Mouse (Mus musculus): ENCODE measurements around the gene Cd81.

Gene Cd81

DNA sequence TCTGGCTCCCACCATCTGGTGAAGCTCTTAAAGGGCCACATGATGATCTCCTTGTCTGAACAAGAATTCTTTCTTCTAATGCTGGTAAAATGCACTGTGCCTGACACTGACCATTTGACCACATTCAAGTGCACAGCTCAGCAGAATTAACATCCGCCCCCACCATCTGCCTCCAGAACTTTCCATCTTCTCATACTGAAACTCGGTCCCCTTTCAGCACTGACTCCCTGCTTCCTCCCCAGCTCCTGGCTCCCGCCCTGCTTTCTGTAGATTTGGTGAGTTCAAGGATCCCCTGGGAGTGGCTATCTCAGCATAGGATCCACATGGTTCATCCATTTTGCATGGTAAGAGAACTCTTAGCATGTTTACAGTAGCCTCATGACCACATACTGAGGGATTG lies 31.8 kb upstream of the Cd81 start:
- DNase-seq (ENCODE audit: low spot score) = peak; percentile 56

DNA sequence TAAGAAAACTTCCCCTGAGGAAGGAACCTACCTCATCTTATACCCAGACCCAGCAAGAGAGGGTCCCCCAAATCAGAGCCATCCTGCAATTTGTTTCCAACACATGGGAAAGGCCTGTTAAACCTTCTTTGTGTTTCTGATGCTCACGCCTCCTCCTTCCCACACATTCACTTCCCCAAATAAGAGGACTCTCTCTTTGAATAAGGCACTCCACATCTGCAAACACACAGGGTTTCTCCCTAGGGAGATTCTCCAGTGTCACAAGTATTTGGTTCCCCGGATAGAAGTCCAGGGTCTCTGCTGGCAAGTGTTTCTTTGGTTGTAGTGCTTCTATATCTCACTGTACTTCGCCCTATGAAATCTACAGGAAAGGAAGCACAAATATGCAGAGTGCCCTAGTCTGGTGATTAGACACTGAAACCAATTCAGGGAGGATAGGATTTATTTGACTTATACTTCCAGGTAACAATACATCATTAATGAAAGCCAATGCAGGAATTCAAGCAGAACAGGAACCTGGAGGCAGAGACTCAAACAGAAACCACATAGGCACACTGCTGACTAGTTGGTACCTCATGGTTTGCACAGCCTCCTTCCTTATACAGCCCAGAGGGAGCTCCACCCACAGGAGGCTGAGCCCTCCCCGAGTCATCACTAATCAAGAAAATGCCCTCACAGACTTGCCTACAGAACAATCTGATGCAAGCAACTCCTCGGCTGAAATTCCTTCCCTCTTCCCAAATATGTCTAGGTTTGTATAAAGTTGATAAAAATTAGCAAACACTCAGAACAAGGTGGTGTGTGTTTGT lies 31.0 kb upstream of the Cd81 start:
- DNase-seq (ENCODE audit: low spot score) = no peak

DNA sequence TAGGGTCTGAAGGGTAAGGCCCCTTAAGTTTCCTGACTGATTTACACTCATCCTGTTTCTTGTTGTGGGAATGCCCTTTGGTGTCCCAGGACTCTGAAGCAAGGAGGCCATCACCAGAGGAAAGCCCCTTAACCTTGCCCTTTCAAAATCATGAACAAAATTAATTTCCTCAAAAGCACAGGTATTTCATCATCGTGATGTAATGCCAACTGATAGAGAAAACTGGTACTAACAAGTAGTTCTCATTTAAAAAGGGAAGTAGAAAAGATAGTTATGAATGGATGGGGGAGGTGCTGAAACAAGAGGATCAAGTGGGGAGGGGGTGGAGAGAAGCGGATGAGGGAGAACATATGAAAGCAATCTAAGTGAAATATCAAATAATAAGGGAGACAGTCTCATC lies 29.0 kb upstream of the Cd81 start:
- DNase-seq (ENCODE audit: low spot score) = no peak

DNA sequence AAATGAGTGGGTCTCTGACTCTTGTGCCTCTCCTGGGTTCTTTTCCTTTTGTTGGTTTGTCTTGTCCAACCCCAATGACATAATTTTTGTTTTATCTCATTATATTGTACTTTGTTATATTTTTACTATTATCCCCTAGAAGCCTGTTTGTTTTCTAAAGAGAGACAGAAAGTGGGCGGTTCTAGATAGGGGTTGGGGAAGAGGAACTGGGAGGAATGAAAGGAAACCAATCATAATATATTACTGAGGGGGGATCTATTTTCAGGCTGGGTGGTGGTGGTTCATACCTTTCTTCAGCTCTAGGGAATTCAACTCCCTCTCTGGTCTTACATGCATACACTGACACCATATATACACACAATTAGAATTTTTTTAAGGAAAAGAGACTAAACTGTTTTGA lies 28.2 kb upstream of the Cd81 start:
- DNase-seq (ENCODE audit: low spot score) = no peak

DNA sequence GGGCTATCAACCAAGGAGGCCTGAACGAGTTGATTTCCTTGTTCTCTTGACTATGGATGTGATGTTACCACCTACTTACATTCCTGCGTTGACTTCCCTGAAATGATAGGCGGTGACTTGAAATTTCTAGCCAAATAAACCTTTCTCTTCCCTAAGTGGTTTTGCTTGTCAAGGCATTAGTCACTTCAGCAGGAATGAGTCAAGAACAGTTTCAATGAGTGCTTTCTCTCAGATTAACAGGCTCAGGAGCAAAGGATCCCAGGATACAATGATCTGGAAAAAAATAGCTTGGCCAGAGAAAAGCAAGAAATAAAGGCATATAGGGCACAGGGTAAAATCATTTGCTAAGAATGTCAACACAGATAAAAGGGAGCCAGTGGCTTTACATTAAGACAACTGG lies 27.0 kb upstream of the Cd81 start:
- no peak for DNase-seq (ENCODE audit: low spot score)

DNA sequence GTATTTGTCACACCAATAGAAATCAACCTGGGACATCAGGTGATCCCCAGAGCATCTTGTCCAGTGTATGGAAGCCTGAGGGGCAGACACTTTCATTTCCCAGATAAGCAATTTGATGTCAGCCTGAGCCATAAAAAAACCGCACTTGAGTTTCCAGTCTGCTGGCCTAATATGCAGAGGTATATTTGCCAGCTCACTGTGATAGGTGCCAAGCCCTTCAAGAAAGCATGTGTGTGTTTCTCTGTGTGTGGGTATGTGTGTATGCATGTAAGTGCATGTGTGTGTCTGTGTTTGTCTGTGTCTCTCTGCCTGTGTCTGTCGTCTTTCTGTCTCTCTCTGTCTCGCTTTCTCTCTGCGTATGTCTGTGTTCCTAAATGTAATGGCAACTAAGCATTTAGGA lies 25.3 kb upstream of the Cd81 start:
- no peak for DNase-seq (ENCODE audit: low spot score)

DNA sequence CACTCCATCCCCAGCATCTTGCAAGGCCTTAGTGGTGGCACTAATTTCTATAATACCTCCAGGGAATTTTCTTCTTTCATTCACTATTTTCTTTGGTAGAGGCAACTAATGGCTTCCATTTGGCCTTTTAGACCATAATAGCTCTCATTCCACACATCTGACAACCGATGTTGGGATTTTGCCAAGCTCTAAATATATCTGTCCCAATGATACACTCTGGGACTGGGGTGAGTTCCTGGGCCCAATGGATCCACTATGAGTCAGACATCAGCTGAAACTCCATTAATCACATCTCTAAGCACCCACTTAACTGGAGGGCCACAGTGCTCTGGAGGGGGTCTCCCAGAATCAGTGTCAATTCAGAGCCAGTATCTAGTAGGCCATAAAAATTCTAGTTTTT lies 20.7 kb upstream of the Cd81 start:
- no peak for DNase-seq (ENCODE audit: low spot score)

DNA sequence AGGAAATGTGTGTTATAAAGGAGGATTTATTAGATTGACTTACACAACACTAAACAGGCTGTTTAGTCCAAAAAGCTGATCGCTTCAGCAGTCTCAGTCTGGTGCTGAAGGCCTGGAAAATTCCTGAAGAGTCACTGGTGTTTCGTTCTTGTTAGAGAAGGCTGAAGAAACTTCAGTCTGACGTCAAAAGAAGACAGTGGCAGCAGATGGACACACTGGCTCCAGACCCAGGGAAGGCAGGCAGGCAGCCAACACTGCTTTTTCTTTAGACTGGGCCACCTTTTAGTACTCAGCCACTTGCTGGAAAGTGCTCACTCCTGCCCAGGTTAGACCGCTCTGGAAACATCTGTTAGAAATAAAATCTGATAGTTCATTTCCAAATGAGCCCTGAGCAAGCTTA lies 19.0 kb upstream of the Cd81 start:
- DNase-seq (ENCODE audit: low spot score) = no peak

DNA sequence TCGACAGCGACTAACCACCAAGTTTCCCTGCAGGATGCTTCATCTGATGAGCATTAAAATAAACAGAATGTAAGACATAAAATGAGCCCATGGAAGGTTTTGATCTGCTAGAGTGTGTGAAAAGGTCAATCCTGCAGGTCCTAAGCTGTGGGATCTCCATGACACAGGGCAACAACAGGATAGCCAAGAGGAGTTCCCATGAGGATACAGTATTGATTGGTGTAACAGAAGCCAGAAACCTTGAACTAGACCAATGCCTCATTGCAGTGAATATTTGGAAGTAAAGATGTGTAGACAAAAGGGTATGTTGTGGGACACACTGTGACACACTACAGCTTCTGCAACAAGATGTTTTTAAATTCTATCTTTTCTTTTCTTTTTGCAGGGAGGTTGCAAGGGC lies 18.4 kb upstream of the Cd81 start:
- DNase-seq (ENCODE audit: low spot score) = no peak

DNA sequence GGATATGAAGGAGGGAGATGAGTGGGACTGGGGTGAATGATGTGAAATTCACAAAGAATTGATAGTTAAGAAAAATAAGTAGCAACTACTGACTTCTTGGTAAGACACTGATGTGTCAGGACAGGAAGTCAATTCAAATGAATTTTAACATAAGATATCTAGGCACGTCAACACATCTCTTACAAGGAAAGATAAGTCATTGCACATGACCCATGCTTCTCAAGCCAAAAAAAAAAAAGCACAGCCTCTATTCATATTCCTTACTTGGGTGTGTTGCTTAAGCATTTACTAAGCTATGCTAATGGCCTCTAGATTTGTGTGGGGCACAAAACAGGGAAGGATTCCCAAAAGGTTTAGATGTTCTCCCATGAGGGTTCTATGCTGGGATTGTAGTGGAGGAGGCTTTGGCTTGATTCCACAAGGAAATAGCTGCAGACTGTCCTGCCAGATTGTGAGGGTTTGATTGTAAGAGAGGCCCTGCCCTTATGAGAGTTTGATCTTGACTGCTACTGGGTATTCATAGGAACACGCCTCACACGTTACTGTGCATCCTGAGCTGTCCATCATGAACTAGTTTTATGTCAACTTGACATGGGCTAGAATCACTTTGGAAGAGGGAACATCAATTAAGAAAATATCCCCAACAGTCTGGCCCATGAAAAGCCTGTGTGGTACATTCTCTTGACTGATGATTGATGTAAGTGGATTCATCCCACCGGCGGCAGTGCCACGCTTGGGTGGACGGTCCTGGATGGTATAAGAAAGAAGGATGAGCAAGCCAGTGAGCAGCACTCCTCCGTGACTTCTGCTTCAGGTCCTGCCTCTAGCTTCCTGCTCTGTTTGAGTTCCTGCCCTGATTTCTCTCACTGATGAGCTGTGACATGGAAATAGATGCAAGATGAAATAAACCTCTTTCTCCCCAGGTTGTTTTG lies 17.8 kb upstream of the Cd81 start:
- DNase-seq (ENCODE audit: low spot score) = no peak

DNA sequence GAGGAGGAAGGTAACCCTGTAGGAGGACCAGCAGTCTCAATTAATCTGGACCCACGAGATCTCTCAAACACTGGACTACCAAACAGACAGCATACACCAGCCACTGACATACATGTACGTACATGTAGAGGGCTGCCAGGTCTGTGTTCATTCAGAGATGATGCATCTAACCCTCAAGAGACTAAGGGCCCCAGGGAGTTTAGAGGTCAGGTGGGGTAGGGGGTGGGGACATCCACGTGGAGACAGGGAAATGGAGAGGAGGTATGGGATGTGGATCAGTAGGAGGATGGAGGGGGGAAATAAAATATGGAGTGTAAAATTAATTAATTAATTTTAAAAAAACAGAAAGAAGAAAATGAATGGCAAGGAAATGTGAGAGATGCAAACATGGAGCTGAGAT lies 15.8 kb upstream of the Cd81 start:
- no peak for DNase-seq (ENCODE audit: low spot score)

DNA sequence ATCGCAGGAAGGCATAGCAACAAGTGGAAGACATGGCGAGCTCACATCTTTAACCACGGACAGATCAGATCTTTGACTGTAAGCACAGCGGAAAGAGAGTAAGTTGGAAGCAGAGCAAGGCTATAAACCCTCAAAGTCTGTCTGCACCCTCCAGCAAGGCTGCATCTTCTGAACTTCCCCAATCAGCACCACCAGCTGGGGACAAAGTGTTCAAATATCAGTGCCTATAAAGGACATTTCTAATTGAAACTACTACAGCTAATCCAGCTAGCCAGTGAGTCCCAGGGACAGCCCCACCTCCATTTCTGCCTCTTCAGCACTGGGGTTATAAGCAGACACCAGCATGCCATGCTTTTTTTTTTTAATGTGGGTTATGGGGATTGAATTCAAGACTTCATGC lies 15.2 kb upstream of the Cd81 start:
- DNase-seq (ENCODE audit: low spot score) = no peak

DNA sequence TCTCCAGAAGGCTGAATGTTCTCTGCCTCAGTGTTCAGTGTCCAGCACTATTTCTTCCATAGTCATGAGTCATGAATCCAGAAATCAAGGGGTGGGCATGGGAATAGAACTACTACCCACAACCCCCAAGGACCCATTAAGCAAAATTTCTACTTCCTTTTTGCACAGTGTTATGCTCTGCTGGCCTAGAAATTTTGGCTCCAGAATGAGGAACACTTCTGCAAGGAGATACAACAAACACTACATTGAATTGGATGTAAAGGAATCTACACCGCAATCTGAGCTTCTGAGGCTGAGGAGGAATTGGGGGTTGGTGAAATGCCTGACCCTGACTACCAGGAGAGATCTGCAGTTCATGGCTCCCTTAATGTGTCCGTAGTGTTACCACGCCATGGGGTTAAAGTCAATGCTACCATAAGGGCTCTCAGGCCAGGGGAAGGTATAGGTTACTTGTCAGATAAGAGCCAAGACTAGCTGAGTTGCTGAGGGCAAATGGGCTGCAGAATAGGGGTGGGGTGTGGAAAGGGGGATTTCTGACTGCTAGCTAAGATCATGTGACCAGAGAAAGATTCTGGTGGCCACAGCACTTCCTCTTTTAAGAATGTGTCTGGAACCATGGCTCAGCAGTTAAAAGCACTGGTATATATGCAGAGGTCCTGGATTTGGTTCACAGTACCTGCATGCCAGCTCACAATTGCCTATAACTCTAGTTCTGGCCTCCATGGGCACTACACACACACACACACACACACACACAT lies 14.2 kb upstream of the Cd81 start:
- DNase-seq (ENCODE audit: low spot score) = no peak

DNA sequence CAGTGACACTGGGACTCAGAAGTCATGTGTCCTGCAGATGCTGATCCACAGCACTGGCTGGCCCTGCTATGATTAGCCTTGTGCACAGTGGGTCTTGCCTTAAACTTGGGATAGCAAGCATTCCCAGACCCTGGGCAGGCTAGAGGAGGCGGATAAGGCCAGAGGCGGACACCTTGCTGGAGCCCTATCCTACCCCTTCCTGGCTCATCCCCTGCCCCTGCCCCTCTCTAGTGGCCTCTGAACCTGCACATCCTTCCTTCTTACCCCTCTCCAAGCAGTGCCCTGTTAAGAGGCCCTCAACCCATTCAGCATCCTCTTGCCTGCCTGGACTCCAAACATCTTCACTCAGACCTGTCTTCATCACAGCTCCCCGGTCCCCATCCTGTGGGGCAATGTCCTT lies 12.0 kb upstream of the Cd81 start:
- no peak for DNase-seq (ENCODE audit: low spot score)

DNA sequence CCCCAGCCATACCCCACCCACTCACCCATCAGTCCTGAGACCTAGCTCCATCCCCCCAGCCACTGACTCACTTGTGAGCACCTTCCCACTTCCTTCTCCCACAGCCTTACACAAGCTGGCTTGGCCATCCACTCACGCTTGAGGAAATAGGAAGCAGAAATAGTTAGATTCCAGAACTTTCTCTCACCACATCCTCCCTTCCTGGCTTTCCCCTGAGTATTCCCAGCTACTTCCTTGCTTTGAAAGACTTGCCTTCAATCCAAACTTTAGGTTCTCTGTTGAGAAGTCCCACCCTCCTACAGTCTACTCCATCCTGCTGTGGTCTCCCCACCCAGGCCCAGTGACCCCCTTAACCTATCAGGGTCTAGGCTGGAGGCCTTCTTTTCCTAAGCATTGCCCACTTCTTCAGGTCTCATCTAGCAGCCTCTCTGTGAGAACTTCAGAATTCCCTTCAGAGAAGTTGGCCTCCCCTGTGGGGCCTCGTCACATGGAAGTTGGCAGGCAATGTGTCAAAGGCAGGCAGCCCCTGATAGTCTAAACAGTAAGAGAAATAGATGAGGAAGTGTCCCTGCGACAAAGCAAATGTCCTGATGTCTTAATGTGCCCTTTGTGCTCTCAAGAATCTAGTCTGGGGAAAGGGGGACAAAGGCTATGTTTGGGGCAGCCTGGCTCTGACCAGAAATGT lies 11.3 kb upstream of the Cd81 start:
- no peak for DNase-seq (ENCODE audit: low spot score)

DNA sequence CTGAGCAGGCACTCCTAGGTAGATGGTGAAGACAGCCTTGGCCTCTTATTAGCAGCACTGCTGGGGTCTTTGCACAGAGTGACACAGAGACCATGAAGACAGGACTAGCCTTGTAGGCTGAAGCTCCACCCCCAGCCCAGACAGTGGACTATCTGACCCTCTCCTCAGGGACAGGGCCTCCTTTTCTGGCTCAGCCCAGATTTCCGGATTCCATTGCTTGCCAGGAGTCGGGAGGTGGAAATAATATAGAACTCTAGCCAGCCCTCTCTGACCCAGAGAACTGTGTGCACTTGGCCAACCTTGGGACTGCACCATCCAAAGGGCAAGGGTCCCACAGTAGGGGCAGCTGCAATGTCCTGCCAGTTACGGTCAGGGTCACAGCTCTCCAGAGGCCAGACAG lies 10.4 kb upstream of the Cd81 start:
- DNase-seq (ENCODE audit: low spot score) = no peak

DNA sequence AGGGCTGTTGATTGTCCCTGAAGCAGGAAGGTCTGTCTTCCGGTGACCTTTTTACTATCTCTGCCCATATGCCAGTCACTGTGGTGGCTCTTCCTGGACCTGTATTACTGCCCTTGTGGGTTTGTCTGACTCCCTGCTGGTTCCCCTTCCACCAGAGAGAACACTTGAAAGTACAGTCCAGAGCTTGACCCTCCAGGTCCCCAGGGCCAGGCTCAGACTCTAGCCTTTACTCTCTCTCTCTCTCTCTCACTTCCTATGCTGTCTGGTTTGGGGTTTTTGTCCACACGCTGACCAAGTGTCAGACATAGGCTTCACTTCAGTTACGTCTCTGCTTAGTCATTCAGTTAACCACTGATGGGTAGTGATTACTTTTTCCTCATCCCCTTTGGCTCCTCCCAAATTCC lies 9.6 kb upstream of the Cd81 start:
- DNase-seq (ENCODE audit: low spot score) = no peak

DNA sequence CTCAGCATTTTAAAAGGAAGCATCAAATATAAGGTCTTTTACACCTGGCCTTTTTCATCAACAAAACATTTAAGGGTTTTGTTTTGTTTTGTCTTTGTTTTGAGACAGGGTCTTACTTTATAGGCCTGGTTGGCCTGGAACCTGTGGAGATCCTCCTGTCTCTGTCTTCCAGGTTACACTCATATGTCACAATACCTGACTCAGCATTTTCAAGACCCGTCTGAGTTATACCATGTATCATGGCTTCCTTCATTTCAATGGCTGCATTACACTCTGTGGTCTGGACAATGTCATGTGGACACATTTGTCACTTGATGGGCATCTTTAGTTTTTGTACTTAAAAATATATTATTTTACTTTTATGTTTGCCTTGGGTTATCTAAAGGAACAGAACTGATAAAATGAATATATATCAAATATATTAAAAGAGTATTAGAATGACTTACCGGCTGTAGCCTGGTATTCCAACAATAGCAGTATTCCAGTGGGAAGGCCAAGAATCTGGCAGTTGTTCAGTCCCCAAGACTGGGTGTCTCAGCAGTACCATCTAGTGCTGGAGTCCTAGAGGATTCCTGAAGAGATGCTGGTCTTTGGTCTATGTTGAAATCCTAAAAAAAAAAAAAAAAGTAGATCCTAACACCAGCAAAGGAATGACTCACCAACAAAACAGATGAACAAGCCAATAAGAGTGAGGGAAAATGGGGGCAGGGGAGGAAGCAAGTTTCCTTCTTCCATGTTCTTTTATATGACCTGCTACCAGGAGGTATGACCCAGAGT lies 8.3 kb upstream of the Cd81 start:
- DNase-seq (ENCODE audit: low spot score) = no peak

DNA sequence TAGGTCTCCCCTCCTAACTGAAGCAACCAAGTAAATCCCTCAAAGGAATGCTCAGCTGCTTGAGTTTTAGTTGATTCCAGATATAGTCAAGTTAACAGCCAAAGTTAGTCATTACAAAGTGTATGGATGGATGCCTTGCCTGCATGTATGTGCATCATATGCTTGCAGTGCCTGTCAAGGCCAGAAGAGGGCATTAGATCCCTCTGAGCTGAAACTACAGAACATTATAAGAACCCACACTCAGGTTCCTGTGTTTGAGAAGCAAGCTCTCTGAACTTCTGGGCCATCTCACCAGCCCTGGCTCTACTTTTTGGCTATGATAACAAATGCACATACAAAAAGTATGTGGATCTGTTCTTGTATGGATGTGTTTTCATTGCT lies 7.7 kb upstream of the Cd81 start:
- no peak for DNase-seq (ENCODE audit: low spot score)

DNA sequence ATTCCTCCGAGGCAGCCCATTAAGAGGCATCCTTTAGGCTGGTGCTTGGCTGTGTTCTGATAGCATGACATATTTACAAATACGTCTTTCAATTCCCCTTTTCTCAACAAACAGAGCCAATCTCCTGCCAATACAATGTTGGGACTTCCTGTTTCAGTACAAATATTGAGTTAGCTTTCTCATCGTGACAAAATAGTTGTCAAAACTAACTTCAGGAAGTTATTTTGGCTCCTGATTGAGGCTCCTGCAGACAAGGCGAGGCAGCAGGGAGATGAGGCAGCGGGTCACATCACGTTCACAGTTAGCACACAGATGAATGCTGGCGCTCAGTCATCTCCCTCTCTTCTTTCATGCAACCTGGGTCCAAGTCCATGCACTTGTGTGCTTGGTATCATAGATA lies 6.2 kb upstream of the Cd81 start:
- DNase-seq (ENCODE audit: low spot score) = no peak

DNA sequence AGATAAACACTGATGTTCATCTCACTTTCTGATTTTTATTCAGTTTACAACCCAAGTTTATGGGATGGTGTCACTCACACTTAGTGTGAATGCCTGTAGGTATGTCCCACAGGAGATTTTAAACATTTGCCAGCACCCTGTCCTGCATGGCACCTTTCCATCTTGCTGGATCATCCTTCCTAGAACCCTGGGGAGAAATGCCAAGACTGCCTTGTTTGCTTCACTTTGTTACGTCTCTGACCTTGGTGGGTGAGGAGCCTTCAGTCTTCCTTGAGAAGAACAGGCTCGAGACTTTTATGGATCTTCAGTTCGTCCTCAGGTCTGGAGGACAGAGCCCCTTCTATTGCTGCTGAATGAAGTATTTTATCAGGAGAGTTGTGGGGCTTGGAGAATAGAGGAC lies 3.2 kb upstream of the Cd81 start:
- DNase-seq (ENCODE audit: low spot score) = no peak
